Mouse (Mus musculus): ENCODE data around the gene St6galnac3. TPM values are rescaled to one million over a fixed set of nuclear protein-coding genes. Genes with fewer than 3 reads are reported as not detected.

St6galnac3 gene
- total RNA-seq, 4 experiments from 2014 or later, result 23.7 to 38.8 (median 30.1) TPM

- no peak for DNase-seq (ENCODE audit: low spot score in 2 of 2)
These were observed 8.6 kb upstream of the St6galnac3 start for GRCm38 (mm10) chr3:153733364-153734159.

DNA sequence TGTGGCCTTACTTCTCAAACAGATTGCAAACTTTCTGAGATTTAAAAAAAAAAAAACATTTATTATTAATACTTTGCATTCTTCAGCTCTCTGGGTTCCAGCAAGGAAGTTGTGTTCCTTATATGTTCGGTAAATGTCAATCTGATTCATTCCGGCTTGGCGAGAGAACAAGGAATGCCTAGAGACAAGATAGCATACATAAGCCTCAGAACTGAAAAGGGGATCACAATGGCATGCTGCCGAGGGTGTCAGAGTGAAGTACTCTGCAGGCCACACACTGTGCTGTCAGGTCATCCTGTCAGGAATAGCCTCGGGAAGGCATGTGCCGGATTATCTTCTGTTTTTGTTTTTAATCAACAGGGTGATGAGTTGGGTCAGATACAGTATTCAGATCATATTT lies 7.8 kb upstream of the St6galnac3 start:
- no peak for DNase-seq (ENCODE audit: low spot score in 2 of 2)

GRCm38 (mm10) chr3:153732035-153732434 lies 7.1 kb upstream of the St6galnac3 start:
- no peak for DNase-seq (ENCODE audit: low spot score in 2 of 2)

- no peak for DNase-seq (ENCODE audit: low spot score in 2 of 2)
These were observed 3.6 kb upstream of the St6galnac3 start for GRCm38 (mm10) chr3:153728577-153728976.

- no peak for DNase-seq (ENCODE audit: low spot score in 2 of 2)
These were observed 1.4 kb downstream of the St6galnac3 start for GRCm38 (mm10) chr3:153723467-153724079.

GRCm38 (mm10) chr3:153721525-153721924 lies 3.4 kb downstream of the St6galnac3 start:
- no peak for DNase-seq (ENCODE audit: low spot score in 2 of 2)

DNA sequence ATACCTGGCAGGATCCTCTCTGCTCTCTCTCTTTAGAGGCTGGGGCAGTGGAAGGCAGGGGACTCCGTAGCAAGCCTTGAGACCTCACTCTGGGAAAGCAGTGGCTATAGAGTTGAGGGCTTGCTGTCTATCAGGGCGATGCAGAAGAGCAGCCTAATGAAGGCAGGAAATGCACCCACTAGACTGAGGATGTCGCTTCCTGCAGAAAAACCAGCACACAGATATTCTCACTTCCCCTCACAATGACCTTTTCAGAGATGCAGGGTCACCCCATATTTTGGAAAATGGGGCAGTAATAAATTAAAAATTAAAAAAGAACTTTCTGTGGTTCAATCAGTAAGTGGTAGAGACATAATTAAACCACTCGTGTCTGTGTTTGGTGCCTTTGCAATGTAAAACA lies 4.1 kb downstream of the St6galnac3 start:
- DNase-seq (ENCODE audit: low spot score in 2 of 2), result no peak

DNA sequence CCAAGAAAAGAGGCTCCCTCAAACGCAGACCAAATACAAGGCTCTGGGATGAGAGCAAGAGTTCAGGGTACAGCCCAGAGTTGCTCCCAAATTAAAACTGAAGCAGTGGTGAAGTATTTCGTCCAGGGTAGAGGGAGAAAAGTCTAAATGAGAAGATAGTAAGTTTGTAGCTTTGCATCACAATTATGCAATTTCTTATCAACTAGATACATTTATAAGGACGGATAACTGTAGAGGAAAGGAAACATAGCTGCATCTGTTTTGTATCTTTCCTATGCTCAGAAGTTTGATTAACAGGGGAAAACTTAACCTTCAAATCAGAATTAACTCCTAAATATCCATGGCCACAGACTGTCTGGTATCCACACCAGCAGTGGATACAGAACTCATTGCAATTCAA lies 4.7 kb downstream of the St6galnac3 start:
- DNase-seq (ENCODE audit: low spot score in 2 of 2), result no peak

- no peak for DNase-seq (ENCODE audit: low spot score in 2 of 2)
These were observed 5.6 kb downstream of the St6galnac3 start for GRCm38 (mm10) chr3:153719256-153719970.

- no peak for DNase-seq (ENCODE audit: low spot score in 2 of 2)
These were observed 6.2 kb downstream of the St6galnac3 start for GRCm38 (mm10) chr3:153718724-153719123.

DNA sequence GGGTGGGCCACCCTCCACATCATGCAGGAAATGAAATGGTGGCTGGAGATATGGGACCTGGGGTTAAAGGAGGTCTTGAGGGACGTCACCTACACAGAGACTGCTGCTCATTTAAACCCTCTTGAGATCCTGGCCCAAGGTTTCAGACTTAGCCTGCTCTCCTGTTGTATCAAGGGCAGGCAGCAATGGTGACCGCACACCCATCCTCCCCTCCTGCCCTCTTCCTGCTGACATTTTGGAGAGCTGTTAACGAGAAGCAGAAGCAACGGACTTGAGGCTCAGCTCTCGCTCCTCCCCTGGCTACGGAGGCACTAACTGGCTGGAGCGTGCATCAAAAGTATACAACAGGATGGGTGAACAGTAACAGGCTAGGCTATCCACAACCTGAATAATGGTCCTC lies 7.2 kb downstream of the St6galnac3 start:
- DNase-seq (ENCODE audit: low spot score in 2 of 2), result no peak

DNA sequence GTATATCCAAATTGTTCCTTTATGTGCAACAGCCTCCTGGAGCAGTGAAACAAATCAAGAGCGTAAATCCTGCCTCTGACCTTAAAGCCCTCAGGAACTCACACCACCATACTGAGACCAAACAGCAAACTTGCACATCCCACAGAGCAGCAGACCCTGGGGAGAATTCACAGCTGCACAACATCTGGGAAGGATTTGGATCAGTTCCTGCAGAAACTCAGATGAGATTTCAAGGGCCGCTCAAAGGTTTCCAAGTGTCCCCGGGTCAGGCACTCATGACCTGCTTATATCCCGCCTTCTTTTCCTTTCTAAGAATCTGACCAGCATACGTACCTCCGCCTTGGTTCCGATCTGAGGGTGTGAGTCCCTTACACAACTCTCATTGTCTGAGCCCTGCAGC lies 9.3 kb downstream of the St6galnac3 start:
- DNase-seq (ENCODE audit: low spot score in 2 of 2), result no peak

GRCm38 (mm10) chr3:153710545-153710944 lies 14.4 kb downstream of the St6galnac3 start:
- no peak for DNase-seq (ENCODE audit: low spot score in 2 of 2)

GRCm38 (mm10) chr3:153707687-153708086 lies 17.3 kb downstream of the St6galnac3 start:
- no peak for DNase-seq (ENCODE audit: low spot score in 2 of 2)

DNA sequence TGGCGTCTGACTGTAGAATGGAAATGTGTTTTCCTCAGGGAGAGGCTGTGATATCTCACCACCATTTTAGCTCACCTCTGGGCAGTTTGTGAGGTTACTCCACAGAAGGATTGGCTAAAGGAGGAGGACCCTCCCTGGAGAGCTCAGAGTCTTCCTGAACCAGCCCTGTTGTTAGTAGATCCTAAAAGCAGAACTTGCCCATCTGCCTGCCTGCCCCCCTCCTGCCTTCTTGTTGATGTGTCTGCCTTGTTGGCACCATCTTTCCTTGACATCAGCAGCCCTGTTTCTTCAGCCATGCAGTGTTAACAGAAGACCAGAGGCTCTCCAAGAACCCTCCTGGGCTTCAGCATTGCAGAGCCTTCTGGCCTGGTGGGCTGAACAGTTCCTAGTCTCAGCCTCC lies 18.1 kb downstream of the St6galnac3 start:
- DNase-seq (ENCODE audit: low spot score in 2 of 2), result no peak

DNA sequence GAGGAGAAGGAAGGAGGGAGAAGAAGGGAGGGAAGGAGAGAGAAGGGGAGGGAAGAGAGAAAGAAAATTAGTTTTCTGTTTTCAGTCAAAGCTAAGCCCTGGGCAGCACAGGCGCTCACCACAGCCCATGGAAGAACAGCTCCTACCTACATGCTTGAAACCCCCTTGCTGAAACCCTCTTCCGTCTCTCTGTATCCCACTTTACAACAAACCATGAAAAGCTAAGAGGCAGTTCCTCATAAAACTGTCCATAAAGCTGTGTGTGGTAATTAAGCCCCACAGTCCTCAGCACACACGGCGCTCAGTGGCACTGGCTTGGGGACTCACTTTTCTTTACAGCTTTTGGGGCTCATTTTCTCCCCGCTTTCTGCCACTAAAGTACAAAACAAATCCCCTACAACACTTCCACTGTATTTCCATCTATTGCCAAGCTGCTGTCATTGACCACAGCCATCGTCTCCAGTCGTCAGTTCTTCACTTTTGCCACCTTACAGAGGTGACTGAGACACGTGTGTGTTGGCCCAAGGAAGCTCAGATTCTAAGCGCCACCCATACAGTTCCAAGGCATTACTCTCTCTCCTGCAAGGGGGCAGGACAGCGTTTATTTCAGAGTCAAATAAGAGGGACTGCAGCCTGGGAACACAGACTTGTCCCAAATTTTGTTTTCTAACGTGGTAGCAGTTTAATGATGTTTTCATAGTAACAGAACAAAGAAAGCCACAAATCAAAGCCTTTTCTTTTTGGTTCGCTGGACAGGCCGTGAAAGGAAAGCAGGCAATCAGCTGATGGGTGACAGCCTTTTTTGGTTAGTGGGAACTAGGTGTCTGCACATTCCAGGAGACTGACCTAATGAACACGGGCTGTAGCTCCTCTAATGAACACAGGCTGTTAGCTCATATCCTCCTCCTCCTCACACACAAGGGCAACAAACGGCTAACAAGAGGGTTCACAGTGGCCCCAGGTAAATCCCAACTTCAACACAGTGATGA lies 22.9 kb downstream of the St6galnac3 start:
- DNase-seq (ENCODE audit: low spot score in 2 of 2), result no peak

- DNase-seq (ENCODE audit: low spot score in 2 of 2), result no peak
These were observed 23.8 kb downstream of the St6galnac3 start for GRCm38 (mm10) chr3:153701172-153701571.

DNA sequence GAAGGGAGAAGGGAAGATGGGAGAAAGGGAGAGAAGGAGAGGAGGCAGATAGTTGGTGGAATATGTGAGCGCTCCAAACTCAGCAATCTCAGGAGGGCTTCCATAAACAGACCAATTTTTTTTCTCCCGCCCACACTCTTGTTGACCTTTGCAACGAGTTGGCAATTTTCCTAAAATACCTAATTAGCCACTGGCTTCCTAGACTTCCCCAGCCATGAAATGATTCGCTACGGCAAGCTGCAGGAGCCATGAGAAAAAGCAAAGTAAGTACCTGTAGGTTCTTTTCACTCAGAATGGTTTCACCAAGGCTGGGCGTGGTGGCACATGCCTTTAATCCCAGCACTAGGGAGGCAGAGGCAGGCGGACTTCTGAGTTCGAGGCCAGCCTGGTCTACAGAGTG lies 25.9 kb downstream of the St6galnac3 start:
- DNase-seq (ENCODE audit: low spot score in 2 of 2), result no peak

DNA sequence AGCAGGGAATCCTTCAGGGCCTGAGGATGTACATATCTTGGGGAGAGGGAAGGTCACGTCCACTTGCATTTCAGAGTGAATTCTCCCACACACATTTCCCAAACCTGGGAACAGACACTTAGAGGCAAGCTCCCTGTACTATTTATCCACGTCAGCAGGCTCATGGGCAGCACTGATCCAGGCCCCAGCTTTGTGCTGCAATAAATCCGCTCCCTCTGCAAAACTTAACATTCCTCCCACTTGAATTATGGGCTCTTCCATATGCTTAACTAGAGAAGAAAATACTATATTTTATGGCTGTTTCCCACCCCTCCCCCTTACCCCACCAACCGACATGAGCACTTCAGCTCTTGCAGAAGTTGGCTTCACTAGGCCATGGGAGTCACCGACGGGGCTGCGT lies 32.0 kb downstream of the St6galnac3 start:
- no peak for DNase-seq (ENCODE audit: low spot score in 2 of 2)

DNA sequence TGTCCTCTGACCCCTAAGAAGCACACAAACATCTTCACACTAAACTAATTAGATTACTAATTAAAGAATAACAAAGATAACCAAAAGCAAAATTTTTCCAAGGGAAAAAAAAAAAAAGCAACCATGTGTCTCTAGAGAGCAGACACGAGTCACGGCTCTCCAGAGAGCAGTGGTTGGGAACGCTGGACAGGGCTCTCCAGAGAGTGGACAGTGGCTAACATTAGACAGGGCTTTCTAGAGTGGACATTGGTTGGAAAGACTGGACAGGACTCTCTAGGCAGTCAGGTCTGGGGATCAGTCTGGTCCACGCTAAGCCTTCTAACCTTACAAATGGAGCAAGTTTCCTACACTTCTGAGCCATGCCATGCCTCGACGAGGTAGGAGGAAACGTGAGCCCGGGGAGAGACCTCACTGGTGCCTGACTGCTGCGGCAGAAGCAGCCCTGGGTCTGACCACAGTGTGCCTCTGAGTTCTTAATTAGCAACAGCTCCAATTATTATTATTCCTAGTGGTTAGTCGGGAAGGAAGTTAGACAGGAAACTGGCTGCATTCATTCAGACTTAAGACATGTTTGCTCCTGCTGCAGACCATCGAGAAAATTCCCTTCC lies 32.7 kb downstream of the St6galnac3 start:
- DNase-seq (ENCODE audit: low spot score in 2 of 2), result no peak

DNA sequence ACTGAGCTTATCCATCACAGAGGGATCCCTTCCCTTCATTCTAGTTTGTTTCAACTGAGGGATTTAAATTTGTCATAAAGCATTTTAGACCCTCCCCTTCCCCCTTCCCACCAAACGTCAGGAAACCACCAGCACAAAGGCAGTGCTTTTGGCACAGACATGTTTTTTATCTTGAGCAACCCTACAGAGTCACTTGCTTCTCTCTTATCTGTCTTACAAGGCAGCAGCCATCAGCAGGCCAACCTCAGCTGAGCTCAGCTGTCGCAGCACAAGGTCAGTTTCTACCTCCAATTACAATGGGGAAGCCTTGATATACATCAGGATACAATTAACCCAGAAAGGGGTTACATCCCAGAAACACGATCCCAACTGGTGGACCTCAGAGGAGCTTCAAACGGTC lies 33.4 kb downstream of the St6galnac3 start:
- no peak for DNase-seq (ENCODE audit: low spot score in 2 of 2)

Measured in layer of hippocampus, adult 8-10 months (tissue).